Mouse (Mus musculus) megakaryocyte, adult 5-6 weeks (primary cell): ENCODE data around the gene Rhoc. TPM values are rescaled to one million over a fixed set of nuclear protein-coding genes. Genes with fewer than 3 reads are reported as not detected.
"Not testable (repeated sequence)": the region's sequence is repeated elsewhere in the genome, so short reads cannot be mapped to it uniquely, and the experiment has no call there.

Experiments
- ATAC-seq: 2 replicates; pipeline ENCODE4 v1.8.0; 2016; ENCODE audit warnings: mild to moderate bottlenecking, inconsistent platforms; ENCODE audit not compliant: poor library complexity, severe bottlenecking
- total RNA-seq, 2 experiments: library from RNA; stranded (forward) in 1 of 2; stranded (reverse) in 1 of 2; fragments of 153-499, 151-499 nt in 1 of 2; fragments of 221-1000, 200-1000 nt in 1 of 2; gene quantifications; 2 replicates each; pipeline versions ENCODE4 v1.2.3 to v1.2.4; 2015 to 2017

The Rhoc gene
- total RNA-seq (2015) (1.4 and 2.1 TPM in 2 replicates), total RNA-seq (2017) (2.9 and 3.7 TPM in 2 replicates)

- no peak for ATAC-seq
Measured at GRCm38 (mm10) chr3:104788075-104788474, at the start of gene Rhoc. TSS of gene Rhoc (plus strand) at chr3:104788375.

GRCm38 (mm10) chr3:104741954-104742353 is 46.2 kb upstream of the Rhoc start:
- no peak for ATAC-seq

DNA sequence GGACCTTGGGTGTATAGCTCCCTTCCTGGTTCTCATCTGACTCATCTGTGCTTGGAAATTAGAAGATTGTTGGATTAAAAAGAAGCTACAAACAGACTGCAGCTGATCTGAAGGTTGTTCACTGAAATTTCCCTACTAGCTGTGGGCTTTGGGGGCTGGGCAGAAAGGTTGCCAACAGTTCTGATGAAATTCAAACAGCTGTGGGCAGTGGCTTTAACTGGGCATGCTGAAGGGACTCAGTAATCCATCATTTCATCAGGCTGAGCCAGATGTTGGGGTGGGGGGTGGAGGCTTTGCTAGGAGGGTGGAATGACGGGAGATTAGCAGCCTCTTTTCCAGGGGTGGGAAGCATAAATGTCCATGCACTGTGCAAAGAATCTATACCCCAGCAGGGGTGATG is 45.0 kb upstream of the Rhoc start:
- no peak for ATAC-seq

DNA sequence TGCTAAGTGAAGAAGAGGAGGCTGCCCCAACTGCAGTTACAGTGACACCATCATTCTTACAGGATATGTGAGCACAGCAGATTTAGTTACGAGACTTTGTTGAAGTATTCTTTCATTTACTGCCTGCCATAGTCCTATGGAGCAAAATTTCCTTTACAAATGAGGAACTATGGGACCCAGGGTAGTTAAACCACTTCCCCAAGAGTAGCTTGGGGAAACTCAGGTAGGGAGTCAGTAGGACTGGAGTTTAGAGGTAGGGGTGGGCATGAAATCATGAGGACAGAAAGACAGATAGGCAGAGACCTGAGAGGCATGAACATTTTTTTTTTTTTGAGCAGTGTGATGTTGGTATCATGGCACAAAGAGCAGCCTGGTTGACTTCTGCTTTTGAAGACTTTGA is 44.3 kb upstream of the Rhoc start:
- peak; percentile 70 for ATAC-seq

DNA sequence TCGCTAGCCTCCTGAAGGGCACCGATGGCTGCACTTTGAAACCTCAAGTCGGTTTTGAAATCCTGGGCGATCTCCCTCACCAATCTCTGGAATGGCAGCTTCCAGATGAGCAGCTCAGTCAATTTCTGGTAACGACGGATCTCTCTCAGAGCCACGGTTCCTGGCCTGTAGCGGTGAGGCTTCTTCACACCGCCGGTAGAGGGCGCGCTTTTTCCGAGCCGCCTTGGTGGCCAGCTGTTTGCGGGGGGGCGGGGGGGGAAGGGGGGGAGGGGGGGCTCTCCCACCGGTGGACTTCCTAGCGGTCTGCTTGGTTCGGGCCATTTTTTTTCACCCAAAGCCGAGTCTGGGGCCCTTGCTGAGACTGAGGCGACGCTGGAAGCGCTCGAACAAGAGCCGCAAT is 35.3 kb upstream of the Rhoc start:
- peak; percentile 40; the same call in 1 of the 2 replicates for ATAC-seq

GRCm38 (mm10) chr3:104758406-104758805 is 29.8 kb upstream of the Rhoc start:
- peak; percentile 67 for ATAC-seq

- ATAC-seq, result no peak
Measured at GRCm38 (mm10) chr3:104758869-104759268, 29.3 kb upstream of the Rhoc start.

- ATAC-seq, result not testable (repeated sequence)
Measured at GRCm38 (mm10) chr3:104762103-104762863, 25.9 kb upstream of the Rhoc start.

- no peak for ATAC-seq
Measured at GRCm38 (mm10) chr3:104765021-104765420, 23.2 kb upstream of the Rhoc start.

GRCm38 (mm10) chr3:104767141-104767540 is 21.0 kb upstream of the Rhoc start:
- no peak for ATAC-seq

DNA sequence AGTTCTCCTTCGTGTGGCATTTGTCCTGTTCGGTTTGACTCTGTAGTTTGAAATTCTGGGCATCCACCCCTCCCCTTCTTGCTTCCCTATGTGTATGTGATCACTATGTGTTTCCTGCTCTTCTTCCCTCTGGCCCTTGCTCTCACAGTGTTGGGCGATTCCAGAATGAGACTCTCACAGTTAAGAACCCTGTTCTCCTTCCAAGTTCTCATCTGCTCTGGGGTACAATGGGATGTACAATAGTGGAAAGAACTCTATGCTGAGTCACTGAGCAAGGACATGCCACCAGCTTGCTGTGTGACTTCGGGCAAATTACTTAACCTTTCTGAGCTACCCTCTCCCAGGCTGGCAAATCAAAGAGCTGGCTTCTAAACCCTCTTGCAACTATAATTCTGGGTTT is 20.5 kb upstream of the Rhoc start:
- ATAC-seq, result no peak

GRCm38 (mm10) chr3:104769135-104769534 is 19.0 kb upstream of the Rhoc start:
- ATAC-seq, result no peak

GRCm38 (mm10) chr3:104770035-104770434 is 18.1 kb upstream of the Rhoc start:
- ATAC-seq, result peak; percentile 55

DNA sequence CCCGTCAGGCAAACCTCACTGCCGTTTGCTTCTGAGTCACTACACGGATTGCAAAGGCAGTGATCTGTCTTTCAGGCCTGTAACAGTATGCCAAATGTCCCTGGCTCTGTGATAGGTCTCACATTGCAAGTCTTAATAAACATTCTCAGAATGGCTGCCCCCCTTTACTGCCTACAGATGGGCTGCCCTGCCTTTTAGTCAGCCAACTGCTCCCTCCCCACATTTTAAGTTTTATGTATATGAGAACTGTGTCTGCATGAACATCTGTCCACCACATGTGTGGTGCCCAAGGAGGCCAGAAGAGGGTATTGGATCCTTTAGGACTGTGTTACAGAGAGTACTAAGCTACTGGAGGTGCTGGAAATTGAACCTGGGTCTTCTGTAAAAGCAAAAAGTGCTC is 17.3 kb upstream of the Rhoc start:
- ATAC-seq, result no peak

GRCm38 (mm10) chr3:104771460-104771859 is 16.7 kb upstream of the Rhoc start:
- ATAC-seq, result peak; percentile 73

DNA sequence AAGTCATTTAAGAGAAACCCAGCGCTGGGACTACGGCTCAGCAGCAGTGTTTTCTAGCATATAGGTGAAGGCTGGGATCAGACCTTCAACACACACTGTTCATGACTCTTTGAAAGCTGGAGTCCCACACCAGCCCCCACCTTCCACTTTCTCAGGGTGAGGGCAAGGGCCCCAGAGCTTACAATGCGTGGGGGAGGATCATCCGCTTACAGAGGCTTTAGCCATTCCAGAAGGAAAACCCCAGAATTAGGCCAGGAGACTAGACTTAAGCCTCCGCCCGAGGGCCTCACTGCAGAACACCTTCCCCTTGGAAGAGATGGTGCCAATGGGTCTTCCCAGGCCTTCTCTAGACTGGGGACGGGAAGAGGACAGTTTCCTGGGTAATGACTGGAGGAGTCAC is 14.9 kb upstream of the Rhoc start:
- no peak for ATAC-seq

GRCm38 (mm10) chr3:104777342-104777741 is 10.8 kb upstream of the Rhoc start:
- no peak for ATAC-seq

DNA sequence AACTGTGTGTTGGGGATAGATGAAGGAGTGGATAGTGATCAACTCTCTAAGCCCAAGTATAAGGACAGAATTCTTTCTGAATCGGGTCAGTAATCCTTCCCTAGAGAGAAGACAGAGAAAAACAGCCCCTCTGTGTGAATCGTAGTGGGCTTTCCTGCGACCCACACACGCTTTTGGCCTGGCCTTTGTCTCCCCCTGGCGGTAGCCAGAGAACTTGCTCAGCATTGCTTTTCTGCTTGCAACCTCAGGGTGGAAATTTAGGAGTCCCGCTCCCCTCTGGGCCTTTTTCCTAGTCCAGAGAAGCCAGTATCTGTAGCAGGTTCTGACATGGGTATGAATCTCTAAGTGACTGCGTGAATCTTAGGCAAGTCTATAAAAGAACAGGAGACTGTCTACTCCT is 8.2 kb upstream of the Rhoc start:
- peak; percentile 51; the same call in 1 of the 2 replicates for ATAC-seq

- ATAC-seq, result peak; percentile 46
Measured at GRCm38 (mm10) chr3:104780561-104781420, 7.4 kb upstream of the Rhoc start, which contains the start of gene Ppm1j. TSS of gene Ppm1j (plus strand) at chr3:104781056.

- peak; percentile 17 for ATAC-seq
Measured at GRCm38 (mm10) chr3:104781471-104781903, 6.7 kb upstream of the Rhoc start, which contains the start of gene Fam19a3. TSS of gene Fam19a3 (minus strand) at chr3:104781840.

GRCm38 (mm10) chr3:104782061-104782681 is 6.0 kb upstream of the Rhoc start:
- ATAC-seq, result 0 out of 2 replicates have a peak, but pooled peaks have one; percentile 7
